Mouse (Mus musculus): Measurements from ENCODE around the gene Grik3. TPM values are rescaled to one million over a fixed set of nuclear protein-coding genes. Genes with fewer than 3 reads are reported as not detected.

Gene Grik3
- polyA plus RNA-seq (2015; fragmentation: Nextera tagmentation; extraction: Ambion mirVana), result 0.51 and 0.55 TPM in 2 replicates

DNA sequence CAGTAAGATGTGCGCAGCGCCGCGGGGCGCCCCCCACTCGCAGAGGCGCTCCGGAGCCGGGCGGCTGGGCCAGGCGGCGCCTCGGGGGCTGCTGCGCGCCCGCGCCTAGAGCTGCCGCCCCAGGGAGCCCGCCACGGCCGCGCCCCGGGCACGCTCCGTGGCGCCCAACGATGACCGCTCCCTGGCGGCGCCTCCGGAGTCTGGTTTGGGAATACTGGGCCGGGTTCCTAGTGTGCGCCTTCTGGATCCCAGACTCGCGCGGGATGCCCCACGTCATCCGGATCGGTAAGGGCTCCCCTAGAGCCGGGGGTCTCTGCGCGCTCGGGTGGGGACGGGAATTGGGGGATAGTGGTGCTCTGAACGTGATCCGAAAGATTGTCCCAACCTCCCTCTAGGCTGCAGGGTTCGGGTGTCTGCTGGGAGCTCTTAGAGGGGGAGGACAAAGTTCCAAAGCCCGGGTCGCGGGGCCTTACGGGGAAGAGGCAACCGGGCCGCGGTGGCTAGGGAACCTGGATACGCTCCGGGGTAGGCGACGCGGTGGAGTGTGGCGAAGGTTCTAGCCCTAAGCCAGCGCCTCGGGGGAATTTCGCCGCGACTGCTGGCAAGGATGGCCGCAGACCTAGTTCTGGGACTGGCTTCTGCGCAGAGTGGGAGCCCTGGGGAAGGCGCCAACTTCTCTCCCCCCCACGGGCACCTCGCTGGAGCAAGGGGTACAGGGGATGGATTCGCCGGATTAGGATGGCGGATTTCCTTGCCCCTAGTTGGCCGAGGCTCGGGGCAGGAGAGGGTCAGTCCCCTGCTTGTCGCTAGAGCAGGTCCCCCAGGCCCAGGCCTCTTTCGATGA, at the start of gene Grik3:
TSS of gene Grik3 (plus strand) at position 40 of the 844 bp plus-strand sequence.
- Histone ChIP-seq H3K9ac (no peak within 1 kb of the TSS), H3K4me2 (peak within 1 kb of the TSS; percentile 59), H3K27ac (no peak within 1 kb of the TSS), H3K4me3 (replicated peaks) (peak within 1 kb of the TSS; percentile 36), H3K9me3 (no peaks in the 10 kb centered on the region), H3K27me3 (replicated peaks) (peaks cover 99% of the 10 kb centered on the region), H3K36me3 (no peaks in the 10 kb centered on the region), H3K4me1 (peaks cover 14% of the 10 kb centered on the region)
- ATAC-seq (ENCODE audit: insufficient read depth, low FRiP score, low read depth), result no peak
- WGBS, result 2% methylated on average over 71 of the region's 77 CpGs

DNA sequence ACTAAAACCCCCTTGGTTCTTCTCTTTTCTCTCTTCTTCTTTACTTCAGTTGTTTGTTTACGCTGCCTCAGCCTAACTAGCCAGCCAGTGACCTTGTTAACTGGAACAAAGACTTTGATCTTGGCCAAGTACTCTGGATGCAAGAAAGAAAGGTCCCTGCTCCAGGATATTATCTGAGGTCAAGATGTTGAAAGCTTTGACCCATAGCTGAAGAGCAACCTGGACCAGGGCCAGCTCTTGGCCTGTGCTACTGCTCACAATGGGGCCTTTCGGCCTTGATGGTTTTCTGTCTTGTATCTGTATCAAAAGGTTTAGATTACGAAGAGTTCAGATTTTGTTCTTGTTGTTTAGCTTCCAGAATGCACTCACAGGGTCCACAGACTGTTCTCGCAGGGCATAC, 48.7 kb upstream of the Grik3 start:
- Histone ChIP-seq H3K9ac (no peak overlapping the region), H3K27ac (no peak overlapping the region), H3K9me3 (no peaks in the 10 kb centered on the region), H3K4me2 (no peak overlapping the region), H3K4me1 (no peaks in the 10 kb centered on the region), H3K27me3 (replicated peaks) (0 out of 2 replicates have a peak, but pooled peaks cover 4% of the 10 kb centered on the region), H3K4me3 (replicated peaks) (no peak overlapping the region), H3K36me3 (no peaks in the 10 kb centered on the region)
- ATAC-seq (ENCODE audit: insufficient read depth, low FRiP score, low read depth), result no peak
- 82% methylated on average over 4 of the region's 4 CpGs for WGBS

DNA sequence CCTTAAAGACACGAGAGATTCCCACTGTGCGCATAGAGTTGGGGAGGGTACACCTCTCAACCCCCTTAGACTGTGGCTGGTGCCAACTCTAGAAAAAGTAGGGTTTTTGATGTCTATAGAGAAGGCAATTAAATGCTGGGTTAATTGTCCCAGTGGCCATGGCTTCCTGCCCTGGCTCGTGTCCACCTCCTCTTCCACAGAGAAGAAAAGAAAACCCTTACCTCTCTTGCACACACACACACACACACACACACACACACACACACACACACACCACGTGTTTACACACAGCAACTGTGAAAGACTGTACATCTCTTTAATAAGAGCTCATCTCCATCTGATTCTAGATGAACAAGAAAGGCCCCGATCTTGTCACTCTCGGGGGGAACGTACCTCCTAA, 46.1 kb upstream of the Grik3 start:
- no peak overlapping the region for H3K4me2 ChIP-seq
- no peak for ATAC-seq (ENCODE audit: insufficient read depth, low FRiP score, low read depth)
- H3K4me3 ChIP-seq (replicated peaks), result no peak overlapping the region
- H3K9me3 ChIP-seq, result no peaks in the 10 kb centered on the region
- H3K4me1 ChIP-seq, result no peaks in the 10 kb centered on the region
- no peaks in the 10 kb centered on the region for H3K27me3 ChIP-seq (replicated peaks)
- no peak overlapping the region for H3K9ac ChIP-seq
- H3K27ac ChIP-seq, result no peak overlapping the region
- no peaks in the 10 kb centered on the region for H3K36me3 ChIP-seq
- 77% methylated on average over 7 of the region's 7 CpGs for WGBS

DNA sequence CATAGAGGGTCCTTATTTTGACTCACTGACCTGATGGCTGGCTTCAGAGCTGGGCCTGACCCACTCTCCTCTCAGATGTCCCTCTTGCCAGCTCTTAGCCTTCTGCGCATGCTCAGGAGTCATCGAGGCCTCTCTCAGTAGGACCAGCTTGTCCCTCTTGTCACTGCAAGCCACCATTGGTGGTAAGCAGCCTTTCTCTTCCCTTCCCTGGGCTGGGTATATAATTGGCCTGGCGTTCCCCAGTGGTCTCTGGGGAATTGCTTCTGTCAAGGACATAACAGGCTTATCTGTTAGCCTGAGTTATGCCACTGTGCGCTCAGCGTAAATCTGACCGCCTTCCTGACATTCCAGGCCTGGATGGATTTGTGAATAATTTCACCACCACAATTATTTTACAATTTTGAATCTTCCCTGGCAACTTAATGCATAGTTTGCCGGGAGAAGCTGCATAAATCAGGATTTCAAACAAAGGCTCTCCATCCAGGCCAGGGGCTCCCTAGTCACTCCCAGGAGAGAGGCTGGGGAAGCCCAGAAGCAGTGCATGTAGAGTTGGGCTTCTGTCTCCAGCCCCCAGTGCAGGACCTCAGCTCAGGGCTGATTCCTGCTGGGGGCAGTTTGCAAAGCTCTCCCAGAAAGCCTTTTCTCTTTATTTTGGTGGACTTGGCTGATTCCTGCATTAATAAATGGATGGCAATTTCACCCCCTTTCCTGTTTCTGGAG, 39.7 kb upstream of the Grik3 start:
- H3K9me3 ChIP-seq, result no peaks in the 10 kb centered on the region
- no peak overlapping the region for H3K4me3 ChIP-seq (replicated peaks)
- no peaks in the 10 kb centered on the region for H3K4me1 ChIP-seq
- H3K36me3 ChIP-seq, result no peaks in the 10 kb centered on the region
- ATAC-seq (ENCODE audit: insufficient read depth, low FRiP score, low read depth), result no peak
- 0 out of 2 replicates have a peak, but pooled peaks cover 3% of the 10 kb centered on the region for H3K27me3 ChIP-seq (replicated peaks)
- H3K4me2 ChIP-seq, result no peak overlapping the region
- H3K9ac ChIP-seq, result no peak overlapping the region
- 50% methylated on average over 7 of the region's 7 CpGs for WGBS
- H3K27ac ChIP-seq, result no peak overlapping the region

DNA sequence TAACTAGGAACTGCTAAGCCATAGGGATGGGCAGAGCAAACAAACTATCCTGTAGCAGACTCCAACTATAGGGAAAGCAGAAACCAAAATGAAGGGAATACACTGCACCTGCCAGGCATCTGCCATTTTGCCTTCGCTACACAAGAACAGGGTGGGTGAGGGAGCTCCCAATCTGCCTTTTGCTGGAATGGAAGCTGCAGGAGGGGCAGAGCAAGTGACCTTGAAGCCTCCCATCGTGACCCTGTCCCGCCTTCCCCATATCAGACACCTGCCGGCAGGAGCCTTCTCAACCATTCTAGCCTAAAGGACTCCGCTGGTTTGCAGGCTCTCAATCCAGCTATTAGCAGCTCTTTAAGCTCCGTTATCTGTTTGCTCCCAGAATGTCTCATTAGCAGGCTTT, 38.7 kb upstream of the Grik3 start:
- ATAC-seq (ENCODE audit: insufficient read depth, low FRiP score, low read depth), result no peak
- 0 out of 2 replicates have a peak, but pooled peaks cover 3% of the 10 kb centered on the region for H3K27me3 ChIP-seq (replicated peaks)
- H3K9ac ChIP-seq, result no peak overlapping the region
- H3K4me1 ChIP-seq, result no peaks in the 10 kb centered on the region
- WGBS, result 27% methylated on average over 6 of the region's 6 CpGs
- no peak overlapping the region for H3K4me2 ChIP-seq
- H3K4me3 ChIP-seq (replicated peaks), result no peak overlapping the region
- H3K27ac ChIP-seq, result no peak overlapping the region
- H3K9me3 ChIP-seq, result no peaks in the 10 kb centered on the region
- no peaks in the 10 kb centered on the region for H3K36me3 ChIP-seq

DNA sequence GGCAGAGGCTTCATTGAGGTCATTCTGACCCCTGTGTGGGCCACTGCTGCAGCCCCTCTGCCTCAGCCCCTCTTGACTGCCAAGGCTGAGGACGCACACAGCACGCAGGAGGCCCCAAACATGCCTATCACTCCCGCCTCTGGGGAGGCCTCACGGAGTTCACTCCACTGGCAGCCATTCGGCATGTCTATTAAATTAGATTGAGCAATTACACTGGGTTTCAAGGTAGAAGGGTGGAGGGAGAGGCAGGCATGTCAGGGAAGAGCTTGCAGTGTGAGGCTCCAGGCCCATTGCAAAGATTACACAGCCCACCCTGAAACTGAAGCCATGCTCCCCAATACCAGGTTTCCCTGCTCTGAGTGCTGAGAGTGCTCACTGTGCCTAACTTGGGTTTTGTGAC, 34.0 kb upstream of the Grik3 start:
- no peaks in the 10 kb centered on the region for H3K9me3 ChIP-seq
- H3K9ac ChIP-seq, result no peak overlapping the region
- H3K4me3 ChIP-seq (replicated peaks), result no peak overlapping the region
- no peak for ATAC-seq (ENCODE audit: insufficient read depth, low FRiP score, low read depth)
- 70% methylated on average over 5 of the region's 5 CpGs for WGBS
- 0 out of 2 replicates have a peak, but pooled peaks cover 3% of the 10 kb centered on the region for H3K27me3 ChIP-seq (replicated peaks)
- H3K4me1 ChIP-seq, result no peaks in the 10 kb centered on the region
- no peak overlapping the region for H3K4me2 ChIP-seq
- H3K36me3 ChIP-seq, result no peaks in the 10 kb centered on the region
- H3K27ac ChIP-seq, result no peak overlapping the region

DNA sequence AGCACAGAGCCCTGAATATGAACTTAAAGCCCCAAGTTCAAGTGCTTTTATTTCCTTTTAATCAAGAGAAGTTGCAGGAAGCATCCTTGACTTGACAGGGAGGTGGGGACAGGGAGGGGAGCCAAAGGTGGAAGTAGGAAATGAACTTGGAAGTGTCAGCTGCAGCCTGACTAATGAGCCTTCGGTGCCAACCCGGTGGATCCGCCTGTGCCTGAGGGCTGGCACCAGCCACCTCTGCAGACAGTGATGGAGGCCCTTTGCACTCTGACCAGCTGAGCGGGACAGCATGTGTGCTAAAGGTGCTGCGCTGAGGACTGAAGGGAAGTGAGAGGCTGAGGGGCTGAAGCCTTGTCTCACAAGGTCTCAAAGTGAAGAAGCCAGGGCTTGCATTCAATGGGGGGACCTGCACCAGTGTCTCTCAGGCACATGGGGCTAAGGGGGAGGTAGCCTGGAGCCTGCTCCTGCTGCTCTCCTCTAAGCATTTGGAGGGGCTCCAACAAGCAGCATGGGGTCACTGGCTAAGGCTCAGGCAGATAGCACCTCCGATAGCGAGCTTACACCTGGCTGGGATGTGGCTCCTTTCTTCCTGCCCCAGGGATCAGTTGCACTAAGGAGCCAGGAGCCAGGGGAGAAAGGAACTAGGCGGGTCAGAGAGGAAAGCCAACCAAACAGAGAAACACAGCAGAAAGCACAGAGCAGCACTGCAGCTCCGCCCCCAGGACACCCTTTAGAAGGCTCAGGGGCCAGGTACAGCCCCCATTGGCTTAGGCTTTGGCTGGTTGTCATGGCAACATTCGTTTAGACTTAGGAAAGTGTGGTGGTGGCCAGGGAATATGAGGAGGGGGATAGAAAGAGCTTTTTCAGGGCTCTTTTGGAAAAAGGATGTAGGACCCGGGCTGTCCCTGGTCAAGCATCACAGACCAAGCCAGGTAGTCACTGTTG, 33.1 kb upstream of the Grik3 start:
- H3K36me3 ChIP-seq, result no peaks in the 10 kb centered on the region
- no peaks in the 10 kb centered on the region for H3K9me3 ChIP-seq
- H3K4me3 ChIP-seq (replicated peaks), result no peak overlapping the region
- no peak overlapping the region for H3K27ac ChIP-seq
- no peak for ATAC-seq (ENCODE audit: insufficient read depth, low FRiP score, low read depth)
- 15% methylated on average over 11 of the region's 11 CpGs for WGBS
- no peak overlapping the region for H3K9ac ChIP-seq
- peaks cover 2% of the 10 kb centered on the region; the same call in 1 of the 2 replicates for H3K27me3 ChIP-seq (replicated peaks)
- H3K4me2 ChIP-seq, result no peak overlapping the region
- H3K4me1 ChIP-seq, result no peaks in the 10 kb centered on the region

DNA sequence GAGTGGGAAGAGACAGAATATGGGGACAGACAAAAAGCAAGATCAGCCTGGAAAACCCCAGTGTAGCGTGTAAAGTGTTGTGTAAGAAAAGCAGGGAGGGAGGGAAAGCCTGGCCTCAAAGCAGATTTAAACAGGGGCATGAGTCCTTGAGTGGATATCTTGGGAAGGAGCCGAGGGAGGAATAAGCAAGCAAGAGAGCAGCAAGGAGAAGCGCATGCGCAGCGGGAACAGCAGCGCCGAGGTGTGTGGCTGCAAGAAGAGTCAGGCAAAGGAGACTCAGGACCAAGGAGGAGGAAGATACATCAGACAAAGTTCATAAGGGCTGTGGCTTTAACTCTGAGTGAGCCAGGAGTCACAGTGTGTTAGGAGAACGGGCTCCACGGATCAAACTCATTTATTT, 30.7 kb upstream of the Grik3 start:
- WGBS, result 63% methylated on average over 9 of the region's 9 CpGs
- no peak overlapping the region for H3K4me3 ChIP-seq (replicated peaks)
- peaks cover 7% of the 10 kb centered on the region; the same call in 1 of the 2 replicates for H3K27me3 ChIP-seq (replicated peaks)
- H3K4me2 ChIP-seq, result no peak overlapping the region
- no peak for ATAC-seq (ENCODE audit: insufficient read depth, low FRiP score, low read depth)
- no peak overlapping the region for H3K9ac ChIP-seq
- H3K4me1 ChIP-seq, result no peaks in the 10 kb centered on the region
- H3K9me3 ChIP-seq, result no peaks in the 10 kb centered on the region
- H3K36me3 ChIP-seq, result no peaks in the 10 kb centered on the region
- no peak overlapping the region for H3K27ac ChIP-seq

DNA sequence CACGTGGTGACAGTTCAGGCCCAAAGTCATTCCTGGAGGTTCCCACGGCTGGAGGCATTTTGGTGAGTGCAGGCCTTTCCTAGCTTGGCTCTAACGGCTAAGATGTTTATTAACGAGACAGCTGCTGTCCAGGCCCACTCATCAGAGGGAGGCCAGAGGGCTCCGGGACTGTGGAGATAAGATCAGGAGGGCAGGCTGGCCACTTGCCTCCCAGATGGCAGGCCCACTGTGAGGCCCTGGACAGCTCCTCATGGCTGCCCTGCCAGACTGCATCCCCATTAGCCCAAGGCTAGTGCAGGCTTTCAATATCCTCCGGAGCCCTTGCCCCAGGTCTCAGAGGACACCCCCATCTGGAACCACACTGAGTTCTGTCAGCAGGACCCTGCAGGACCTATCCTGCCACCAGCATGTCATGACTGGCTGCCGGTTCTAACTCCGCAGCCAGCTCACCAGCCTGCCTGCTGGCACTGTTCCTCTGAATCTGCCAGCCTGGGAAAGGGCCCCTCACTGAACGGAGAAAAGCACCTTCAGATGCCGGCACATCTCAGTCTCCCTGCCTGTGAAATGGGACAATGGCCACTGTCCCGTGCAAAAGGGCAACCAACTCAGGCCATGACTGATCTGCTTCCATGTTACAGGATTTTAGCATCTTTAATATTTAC, 20.7 kb upstream of the Grik3 start:
- Histone ChIP-seq H3K4me2 (no peak overlapping the region), H3K27me3 (replicated peaks) (no peaks in the 10 kb centered on the region), H3K9me3 (no peaks in the 10 kb centered on the region), H3K4me3 (replicated peaks) (no peak overlapping the region), H3K4me1 (no peaks in the 10 kb centered on the region), H3K27ac (no peak overlapping the region), H3K9ac (no peak overlapping the region), H3K36me3 (no peaks in the 10 kb centered on the region)
- no peak for ATAC-seq (ENCODE audit: insufficient read depth, low FRiP score, low read depth)
- WGBS, result 51% methylated on average over 11 of the region's 11 CpGs

DNA sequence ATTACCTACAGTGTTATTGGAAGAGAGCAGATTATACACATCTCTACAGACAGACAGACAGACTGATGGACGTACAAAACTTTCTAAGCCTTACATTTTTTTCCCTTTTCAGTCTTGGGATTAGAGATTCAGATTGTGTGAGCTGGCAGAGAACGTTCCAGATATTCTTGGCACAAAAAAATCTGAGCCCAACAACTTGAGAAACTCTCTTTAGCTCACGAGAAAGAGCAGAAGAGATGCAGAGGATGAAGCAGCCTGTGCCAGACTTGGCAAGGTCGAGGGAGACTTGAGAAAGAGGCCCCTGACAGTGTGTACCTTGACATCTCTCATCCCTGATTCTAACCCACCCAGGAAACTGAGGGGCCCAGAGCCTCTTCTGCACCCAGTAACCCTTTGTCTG, 15.6 kb upstream of the Grik3 start:
- H3K27me3 ChIP-seq (replicated peaks), result peaks cover 7% of the 10 kb centered on the region; the same call in 1 of the 2 replicates
- ATAC-seq (ENCODE audit: insufficient read depth, low FRiP score, low read depth), result no peak

DNA sequence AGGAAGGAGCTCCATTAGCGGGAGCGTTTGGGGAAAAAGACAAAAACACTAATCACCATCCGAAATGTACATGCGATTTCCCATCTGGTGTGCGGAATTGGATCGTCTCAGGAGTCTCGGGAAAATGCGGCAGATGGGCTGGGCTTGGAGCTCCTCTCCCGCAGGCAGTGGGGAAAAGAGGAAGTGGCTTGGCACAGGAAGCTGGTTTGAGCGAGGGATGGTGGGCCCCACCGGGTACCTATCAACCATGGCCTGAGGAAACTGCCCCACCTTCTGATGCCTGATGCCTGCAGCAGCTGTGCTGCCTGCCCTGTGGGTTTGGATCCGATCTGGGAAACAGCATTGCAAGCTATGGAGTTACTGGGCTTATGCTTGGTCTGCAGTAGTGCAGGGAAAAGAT, 12.4 kb upstream of the Grik3 start:
- H3K9ac ChIP-seq, result no peak overlapping the region
- no peak for ATAC-seq (ENCODE audit: insufficient read depth, low FRiP score, low read depth)
- H3K9me3 ChIP-seq, result no peaks in the 10 kb centered on the region
- no peaks in the 10 kb centered on the region for H3K4me1 ChIP-seq
- peaks cover 28% of the 10 kb centered on the region for H3K27me3 ChIP-seq (replicated peaks)
- WGBS, result 21% methylated on average over 12 of the region's 12 CpGs
- H3K4me3 ChIP-seq (replicated peaks), result no peak overlapping the region
- no peaks in the 10 kb centered on the region for H3K36me3 ChIP-seq
- no peak overlapping the region for H3K27ac ChIP-seq
- H3K4me2 ChIP-seq, result no peak overlapping the region

More for the DNA sequence above, 15.6 kb upstream of the Grik3 start:
- Histone ChIP-seq H3K4me3 (replicated peaks) (no peak overlapping the region), H3K4me2 (no peak overlapping the region), H3K27ac (no peak overlapping the region), H3K9ac (no peak overlapping the region), H3K9me3 (no peaks in the 10 kb centered on the region), H3K4me1 (no peaks in the 10 kb centered on the region), H3K36me3 (no peaks in the 10 kb centered on the region)
- 69% methylated on average over 4 of the region's 4 CpGs for WGBS
